Mouse (Mus musculus): ENCODE data around the gene Sun1. TPM values are rescaled to one million over a fixed set of nuclear protein-coding genes. Genes with fewer than 3 reads are reported as not detected.

Gene Sun1
- polyA plus RNA-seq, 1 experiment from 2014 or later, result 49.1 TPM

DNA sequence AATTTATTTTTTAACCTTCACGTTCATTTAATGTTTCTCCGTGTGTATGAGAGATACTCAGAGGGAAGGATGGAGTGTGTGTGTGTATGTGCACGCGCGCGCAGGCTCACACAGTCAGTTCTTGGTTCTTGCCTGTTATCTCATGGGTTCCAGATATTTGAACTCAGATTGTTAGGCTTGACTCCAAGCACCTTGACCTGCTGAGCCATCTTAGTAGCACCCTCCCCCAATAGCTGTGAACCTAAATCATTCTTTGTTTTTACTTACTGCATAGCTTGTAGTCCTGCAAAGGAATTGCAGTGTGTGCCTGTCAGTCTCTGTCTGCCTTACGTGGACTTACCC is 9.2 kb downstream of the Sun1 start:
- 96% methylated on average over 7 of the region's 7 CpGs for WGBS
- Histone ChIP-seq H3K4me3 (replicated peaks) (no peak overlapping the region), H3K4me2 (replicated peaks) (no peak overlapping the region), H3K27me3 (no peaks in the 10 kb centered on the region), H3K4me1 (replicated peaks) (peaks cover 17% of the 10 kb centered on the region), H3K36me3 (peaks cover 25% of the 10 kb centered on the region), H3K9me3 (no peaks in the 10 kb centered on the region), H3K9ac (replicated peaks) (no peak overlapping the region), H3K27ac (no peak overlapping the region)
- ATAC-seq, result no peak

DNA sequence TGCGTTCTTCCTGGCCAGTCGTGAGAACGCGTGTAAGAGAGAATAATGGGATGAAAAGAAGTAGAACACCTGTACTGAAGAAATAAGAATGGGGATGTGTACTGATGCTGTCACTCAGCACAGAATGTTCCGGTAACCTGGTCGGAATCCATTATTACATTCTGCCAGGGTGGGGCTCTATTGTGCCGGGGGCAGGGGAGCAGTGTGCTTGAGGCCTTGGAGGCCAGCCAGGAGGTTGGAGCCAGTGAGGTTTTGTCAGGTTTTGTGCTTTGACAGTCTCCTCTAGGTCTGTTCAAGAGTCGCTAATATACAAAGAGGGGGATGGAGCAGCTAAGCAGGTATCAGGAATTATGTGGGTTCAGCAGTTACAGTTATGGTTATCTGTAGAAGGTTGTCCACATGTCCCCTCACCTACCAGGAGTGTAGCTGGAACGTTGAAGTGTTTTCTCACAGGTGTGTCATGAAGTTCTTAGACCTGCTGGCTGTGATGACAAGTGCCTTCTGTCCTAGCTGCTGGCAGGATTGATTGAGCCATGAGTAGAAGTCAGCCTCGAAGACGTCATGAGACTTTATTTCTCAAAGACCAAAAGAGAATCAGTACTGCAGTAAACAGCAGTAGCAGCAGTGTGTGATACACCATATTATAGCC is 11.4 kb downstream of the Sun1 start:
- H3K4me3 ChIP-seq (replicated peaks), result no peak overlapping the region
- no peak overlapping the region for H3K27ac ChIP-seq
- H3K4me2 ChIP-seq (replicated peaks), result no peak overlapping the region
- no peak overlapping the region for H3K9ac ChIP-seq (replicated peaks)
- no peak for ATAC-seq
- H3K36me3 ChIP-seq, result peaks cover 40% of the 10 kb centered on the region
- H3K4me1 ChIP-seq (replicated peaks), result 0 out of 2 replicates have a peak, but pooled peaks cover 3% of the 10 kb centered on the region
- no peaks in the 10 kb centered on the region for H3K9me3 ChIP-seq
- H3K27me3 ChIP-seq, result no peaks in the 10 kb centered on the region
- 95% methylated on average over 11 of the region's 11 CpGs for WGBS

DNA sequence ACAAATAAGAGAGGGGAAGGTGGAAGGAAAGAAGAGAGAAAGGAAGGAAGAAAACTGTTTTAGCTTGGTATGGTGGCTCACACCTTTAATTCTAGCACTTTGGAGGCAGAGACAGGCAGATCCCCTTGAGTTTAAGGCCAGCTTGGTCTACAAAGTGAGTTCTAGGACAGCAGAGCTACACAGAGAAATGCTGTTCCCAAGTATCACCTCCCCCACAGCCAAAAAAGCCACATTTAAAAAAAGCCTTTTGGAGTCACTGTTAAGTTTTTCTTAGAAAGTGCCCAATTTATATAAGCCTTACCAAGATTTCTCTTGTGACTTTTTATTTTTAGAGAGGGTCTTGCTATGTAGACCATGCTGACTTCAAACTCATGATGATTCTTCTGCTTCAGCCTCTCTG is 13.9 kb downstream of the Sun1 start:
- Histone ChIP-seq H3K4me1 (replicated peaks) (no peaks in the 10 kb centered on the region), H3K9me3 (no peaks in the 10 kb centered on the region), H3K4me3 (replicated peaks) (no peak overlapping the region), H3K36me3 (peaks cover 38% of the 10 kb centered on the region), H3K27me3 (no peaks in the 10 kb centered on the region), H3K27ac (no peak overlapping the region), H3K4me2 (replicated peaks) (no peak overlapping the region), H3K9ac (replicated peaks) (no peak overlapping the region)
- ATAC-seq, result no peak

DNA sequence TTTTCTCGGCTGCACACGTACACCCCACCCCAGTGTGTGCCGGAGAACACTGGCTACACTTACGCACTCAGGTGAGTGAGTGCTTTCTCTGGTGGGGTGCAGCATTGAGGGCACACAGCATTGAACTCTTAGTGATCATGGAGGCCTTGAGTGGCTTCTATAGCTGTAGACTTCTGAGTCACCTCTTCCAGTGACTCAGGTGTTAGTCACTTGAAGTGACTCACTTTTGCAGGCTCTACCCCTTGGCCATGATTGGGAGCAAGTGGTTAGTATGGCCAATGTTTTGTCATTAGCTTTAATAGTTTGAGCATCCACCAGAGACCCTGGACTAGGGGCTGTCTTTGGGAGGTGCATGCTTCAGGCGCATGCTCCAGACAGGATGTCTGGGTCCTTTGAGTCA is 14.7 kb downstream of the Sun1 start:
- no peaks in the 10 kb centered on the region for H3K27me3 ChIP-seq
- H3K9ac ChIP-seq (replicated peaks), result no peak overlapping the region
- no peaks in the 10 kb centered on the region for H3K4me1 ChIP-seq (replicated peaks)
- H3K27ac ChIP-seq, result no peak overlapping the region
- no peak for ATAC-seq
- peaks cover 41% of the 10 kb centered on the region for H3K36me3 ChIP-seq
- H3K9me3 ChIP-seq, result no peaks in the 10 kb centered on the region
- 97% methylated on average over 5 of the region's 5 CpGs for WGBS
- H3K4me2 ChIP-seq (replicated peaks), result no peak overlapping the region
- H3K4me3 ChIP-seq (replicated peaks), result no peak overlapping the region

DNA sequence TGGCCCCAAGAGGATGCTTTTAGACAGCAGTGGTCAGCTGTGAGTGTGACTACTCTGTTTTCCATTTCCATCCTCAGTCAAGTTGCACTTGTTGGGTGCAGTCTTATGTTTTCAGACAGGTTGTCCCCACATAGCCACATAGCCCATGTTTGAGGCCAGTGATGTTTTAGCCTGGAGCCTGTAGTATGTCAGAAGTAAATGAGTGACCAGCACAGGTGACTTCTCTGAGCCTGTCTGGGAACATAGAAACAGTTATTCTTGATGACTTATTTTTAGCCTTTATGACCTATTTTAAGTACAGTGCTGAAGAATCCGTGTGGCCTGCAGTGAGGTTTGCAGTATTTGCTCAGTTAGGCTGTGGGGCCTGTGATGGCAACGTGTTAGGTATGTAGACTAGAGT is 15.7 kb downstream of the Sun1 start:
- Histone ChIP-seq H3K4me3 (replicated peaks) (no peak overlapping the region), H3K9me3 (no peaks in the 10 kb centered on the region), H3K9ac (replicated peaks) (no peak overlapping the region), H3K36me3 (peaks cover 40% of the 10 kb centered on the region), H3K4me1 (replicated peaks) (no peaks in the 10 kb centered on the region), H3K27me3 (no peaks in the 10 kb centered on the region), H3K27ac (no peak overlapping the region), H3K4me2 (replicated peaks) (no peak overlapping the region)
- ATAC-seq, result no peak
- 93% methylated on average over 2 of the region's 2 CpGs for WGBS

DNA sequence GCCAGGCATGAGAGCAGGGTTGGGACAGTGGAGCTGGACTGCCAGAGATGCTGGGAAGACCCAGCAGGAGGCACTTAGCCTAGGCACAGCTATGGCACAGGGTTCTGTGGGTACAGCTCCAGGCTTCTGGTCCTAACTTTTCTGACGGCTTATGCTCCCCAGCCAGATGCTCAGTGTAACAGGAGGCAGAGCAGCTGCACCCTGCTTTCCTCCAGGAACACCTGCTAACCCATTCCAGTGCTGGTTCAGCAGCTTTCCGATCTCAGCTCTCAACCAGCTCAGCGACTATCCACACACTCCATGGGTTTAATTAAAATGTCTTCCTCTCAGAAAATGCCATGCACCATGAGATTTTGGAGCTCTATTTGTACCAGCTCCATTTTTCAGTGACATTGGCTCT is 16.3 kb downstream of the Sun1 start:
- Histone ChIP-seq H3K27me3 (no peaks in the 10 kb centered on the region), H3K4me2 (replicated peaks) (no peak overlapping the region), H3K4me1 (replicated peaks) (no peaks in the 10 kb centered on the region), H3K4me3 (replicated peaks) (no peak overlapping the region), H3K9me3 (no peaks in the 10 kb centered on the region), H3K36me3 (peaks cover 47% of the 10 kb centered on the region), H3K9ac (replicated peaks) (no peak overlapping the region), H3K27ac (no peak overlapping the region)
- 93% methylated on average over 3 of the region's 3 CpGs for WGBS
- no peak for ATAC-seq

DNA sequence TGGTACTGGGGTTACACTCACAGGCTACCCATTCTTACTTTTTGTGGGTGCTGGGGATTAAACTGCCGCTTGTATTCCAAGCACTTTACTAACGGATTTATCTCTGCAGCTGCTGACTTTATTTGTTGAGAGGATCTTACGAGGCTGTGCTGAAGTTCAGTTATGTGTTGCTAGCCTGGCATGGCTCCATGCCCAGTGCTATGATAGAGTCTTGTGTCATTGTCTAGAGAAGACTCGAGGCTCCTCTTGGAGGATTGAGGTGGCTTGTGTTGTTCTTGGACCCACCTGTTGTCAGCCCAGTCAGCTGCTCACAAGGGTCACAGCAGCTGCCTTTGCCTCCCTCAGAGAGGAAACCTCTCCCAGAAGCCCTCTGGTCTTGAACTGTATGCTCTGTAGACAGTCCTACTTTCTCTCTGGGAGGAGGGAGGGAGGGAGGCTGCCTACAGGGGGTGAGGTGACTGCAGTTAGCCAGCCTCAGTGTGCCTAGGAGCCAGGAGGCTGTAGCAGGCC is 19.6 kb downstream of the Sun1 start:
- Histone ChIP-seq H3K9me3 (no peaks in the 10 kb centered on the region), H3K36me3 (peaks cover 70% of the 10 kb centered on the region), H3K4me1 (replicated peaks) (no peaks in the 10 kb centered on the region), H3K4me3 (replicated peaks) (no peak overlapping the region), H3K27ac (no peak overlapping the region), H3K9ac (replicated peaks) (no peak overlapping the region), H3K27me3 (no peaks in the 10 kb centered on the region), H3K4me2 (replicated peaks) (no peak overlapping the region)
- ATAC-seq, result no peak
- WGBS, result 88% methylated on average over 4 of the region's 4 CpGs

DNA sequence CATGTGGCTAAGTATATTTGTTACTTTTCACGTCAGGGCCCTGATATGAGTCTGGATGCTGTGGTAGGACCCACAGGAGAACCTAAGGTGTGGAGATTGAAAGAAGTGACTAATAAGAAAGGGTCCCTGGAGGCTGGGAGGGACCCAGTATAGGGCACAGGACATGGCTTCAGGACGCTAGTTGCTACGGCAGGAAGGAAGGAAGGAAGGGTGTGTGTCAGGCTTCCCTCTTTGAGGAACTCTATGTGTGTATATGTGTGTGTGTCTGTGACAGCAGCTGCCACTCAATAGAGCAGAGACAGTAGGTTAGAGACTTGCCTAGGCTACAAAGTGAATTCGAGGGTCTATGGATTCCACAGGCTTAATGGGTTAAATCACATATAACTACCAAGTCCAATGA is 20.2 kb downstream of the Sun1 start:
- Histone ChIP-seq H3K4me3 (replicated peaks) (no peak overlapping the region), H3K4me1 (replicated peaks) (no peaks in the 10 kb centered on the region), H3K9ac (replicated peaks) (no peak overlapping the region), H3K27ac (no peak overlapping the region), H3K9me3 (no peaks in the 10 kb centered on the region), H3K36me3 (peaks cover 70% of the 10 kb centered on the region), H3K27me3 (no peaks in the 10 kb centered on the region), H3K4me2 (replicated peaks) (no peak overlapping the region)
- no peak for ATAC-seq
- 93% methylated on average over 4 of the region's 4 CpGs for WGBS

DNA sequence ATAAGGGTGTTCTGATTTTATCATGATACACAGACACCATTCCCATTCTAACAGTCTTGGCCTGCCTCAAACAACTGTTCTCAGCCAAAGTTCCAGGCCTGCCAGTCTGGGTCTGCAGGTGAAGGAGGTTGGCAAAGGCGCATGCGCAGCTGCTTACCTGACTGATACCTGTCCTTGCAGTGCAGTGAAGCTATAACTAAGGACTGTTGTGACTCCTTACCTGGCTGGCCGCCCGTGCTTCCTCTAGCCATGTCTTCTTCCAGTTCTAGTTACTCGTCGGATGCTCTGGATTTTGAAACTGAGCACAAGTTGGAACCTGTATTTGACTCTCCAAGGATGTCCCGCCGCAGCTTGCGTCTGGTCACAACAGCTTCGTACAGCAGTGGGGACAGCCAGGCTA is 22.9 kb downstream of the Sun1 start:
- no peak overlapping the region for H3K9ac ChIP-seq (replicated peaks)
- H3K27ac ChIP-seq, result no peak overlapping the region
- H3K27me3 ChIP-seq, result no peaks in the 10 kb centered on the region
- WGBS, result 94% methylated on average over 10 of the region's 10 CpGs
- H3K36me3 ChIP-seq, result peaks cover 81% of the 10 kb centered on the region
- no peaks in the 10 kb centered on the region for H3K9me3 ChIP-seq
- no peak overlapping the region for H3K4me2 ChIP-seq (replicated peaks)
- no peaks in the 10 kb centered on the region for H3K4me1 ChIP-seq (replicated peaks)
- no peak for ATAC-seq
- no peak overlapping the region for H3K4me3 ChIP-seq (replicated peaks)

DNA sequence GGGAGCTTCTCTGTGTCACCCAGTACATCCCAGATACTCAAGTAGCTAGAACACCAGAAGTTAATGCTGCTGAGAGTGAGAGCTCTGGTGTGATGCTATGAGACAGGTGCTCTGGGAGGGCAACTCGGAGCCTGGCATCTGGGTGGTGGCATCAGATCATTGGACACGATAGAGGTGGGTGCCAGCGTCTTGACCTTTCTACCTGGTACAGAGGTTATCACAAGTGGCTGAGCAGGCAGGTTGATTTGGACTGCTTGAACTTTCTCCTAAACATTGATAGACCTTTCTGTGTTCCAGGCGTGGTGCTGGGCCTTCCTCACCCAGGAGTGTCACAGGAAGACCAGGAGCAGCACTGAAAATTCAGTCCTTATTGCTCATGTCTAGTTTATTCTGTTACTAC is 26.8 kb downstream of the Sun1 start:
- H3K36me3 ChIP-seq, result peaks cover 90% of the 10 kb centered on the region
- no peaks in the 10 kb centered on the region for H3K27me3 ChIP-seq
- no peaks in the 10 kb centered on the region for H3K9me3 ChIP-seq
- H3K9ac ChIP-seq (replicated peaks), result no peak overlapping the region
- H3K27ac ChIP-seq, result no peak overlapping the region
- ATAC-seq, result no peak
- H3K4me3 ChIP-seq (replicated peaks), result no peak overlapping the region
- no peaks in the 10 kb centered on the region for H3K4me1 ChIP-seq (replicated peaks)
- 94% methylated on average over 4 of the region's 4 CpGs for WGBS
- no peak overlapping the region for H3K4me2 ChIP-seq (replicated peaks)

DNA sequence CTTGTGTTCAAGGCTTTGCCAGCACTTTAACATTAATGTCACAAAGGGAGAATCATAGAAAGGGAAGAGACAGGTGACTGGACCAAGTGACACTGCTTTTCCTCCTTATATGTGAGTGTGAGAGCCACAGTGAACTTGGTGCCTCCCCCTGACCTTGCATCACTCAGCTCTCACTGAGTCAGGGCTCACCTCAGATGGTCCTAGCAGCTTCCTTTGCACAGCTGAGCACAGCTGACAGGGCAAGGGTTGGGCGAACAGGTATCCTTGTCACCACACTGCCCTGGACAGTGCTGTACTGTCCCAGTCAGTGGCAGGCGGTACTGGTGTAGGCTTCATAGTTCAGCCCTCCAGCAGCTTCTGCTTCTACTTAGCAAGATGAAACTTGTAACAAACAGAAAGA is 27.2 kb downstream of the Sun1 start:
- Histone ChIP-seq H3K4me2 (replicated peaks) (no peak overlapping the region), H3K9me3 (no peaks in the 10 kb centered on the region), H3K27me3 (no peaks in the 10 kb centered on the region), H3K4me1 (replicated peaks) (no peaks in the 10 kb centered on the region), H3K36me3 (peaks cover 91% of the 10 kb centered on the region), H3K27ac (no peak overlapping the region), H3K4me3 (replicated peaks) (no peak overlapping the region), H3K9ac (replicated peaks) (no peak overlapping the region)
- no peak for ATAC-seq
- 94% methylated on average over 2 of the region's 2 CpGs for WGBS

DNA sequence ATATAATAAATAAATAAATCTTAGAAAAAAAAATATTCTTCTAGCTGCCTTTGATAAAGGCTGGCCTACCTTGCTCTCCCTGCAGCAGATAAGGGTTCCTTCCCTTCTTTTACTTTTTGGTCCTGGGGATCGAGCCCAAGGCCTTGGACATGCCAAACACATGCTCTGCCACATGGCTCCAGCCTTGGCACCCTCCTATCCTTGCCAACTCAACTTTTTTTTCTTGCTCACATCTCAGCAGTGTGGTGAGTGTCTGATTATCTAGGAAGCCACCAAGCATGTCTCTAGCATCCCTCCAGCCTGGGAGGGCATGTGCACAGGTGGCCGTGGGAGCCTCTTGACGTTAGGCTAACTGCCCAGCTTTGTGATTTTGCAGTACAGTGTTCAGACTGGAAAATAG is 27.9 kb downstream of the Sun1 start:
- WGBS, result 95% methylated on average over 3 of the region's 3 CpGs
- ATAC-seq, result no peak
- H3K36me3 ChIP-seq, result peaks cover 90% of the 10 kb centered on the region

DNA sequence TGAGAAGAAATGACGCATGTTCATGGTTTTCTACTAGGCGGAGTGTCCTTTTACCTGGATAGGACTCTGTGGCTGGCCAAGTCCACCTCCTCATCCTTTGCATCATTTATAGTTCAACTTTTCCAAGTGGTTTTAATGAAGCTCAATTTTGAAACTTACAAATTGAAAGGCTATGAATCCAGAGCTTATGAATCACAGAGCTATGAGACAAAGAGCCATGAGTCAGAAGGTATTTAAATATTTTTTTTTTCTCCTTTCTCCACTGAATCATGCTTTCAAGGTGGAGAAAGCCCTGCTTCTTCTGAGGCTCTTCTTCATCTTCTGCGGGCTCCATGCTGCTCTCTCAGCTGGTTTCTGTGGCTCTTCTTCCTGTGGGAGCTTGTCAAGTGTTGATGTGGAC is 29.3 kb downstream of the Sun1 start:
- Histone ChIP-seq H3K4me2 (replicated peaks) (no peak overlapping the region), H3K36me3 (peaks cover 90% of the 10 kb centered on the region), H3K4me1 (replicated peaks) (no peaks in the 10 kb centered on the region), H3K27ac (no peak overlapping the region), H3K9me3 (no peaks in the 10 kb centered on the region), H3K9ac (replicated peaks) (no peak overlapping the region), H3K27me3 (no peaks in the 10 kb centered on the region), H3K4me3 (replicated peaks) (no peak overlapping the region)
- 95% methylated on average over 3 of the region's 3 CpGs for WGBS
- no peak for ATAC-seq

More for the DNA sequence above, 27.9 kb downstream of the Sun1 start:
- Histone ChIP-seq H3K4me1 (replicated peaks) (no peaks in the 10 kb centered on the region), H3K27me3 (no peaks in the 10 kb centered on the region), H3K9ac (replicated peaks) (no peak overlapping the region), H3K4me3 (replicated peaks) (no peak overlapping the region), H3K4me2 (replicated peaks) (no peak overlapping the region), H3K27ac (no peak overlapping the region), H3K9me3 (no peaks in the 10 kb centered on the region)

All from midbrain, embryonic 13.5 days (tissue).